ENCODE assay signal across 8 mouse cellular contexts in the genomic region with DNA sequence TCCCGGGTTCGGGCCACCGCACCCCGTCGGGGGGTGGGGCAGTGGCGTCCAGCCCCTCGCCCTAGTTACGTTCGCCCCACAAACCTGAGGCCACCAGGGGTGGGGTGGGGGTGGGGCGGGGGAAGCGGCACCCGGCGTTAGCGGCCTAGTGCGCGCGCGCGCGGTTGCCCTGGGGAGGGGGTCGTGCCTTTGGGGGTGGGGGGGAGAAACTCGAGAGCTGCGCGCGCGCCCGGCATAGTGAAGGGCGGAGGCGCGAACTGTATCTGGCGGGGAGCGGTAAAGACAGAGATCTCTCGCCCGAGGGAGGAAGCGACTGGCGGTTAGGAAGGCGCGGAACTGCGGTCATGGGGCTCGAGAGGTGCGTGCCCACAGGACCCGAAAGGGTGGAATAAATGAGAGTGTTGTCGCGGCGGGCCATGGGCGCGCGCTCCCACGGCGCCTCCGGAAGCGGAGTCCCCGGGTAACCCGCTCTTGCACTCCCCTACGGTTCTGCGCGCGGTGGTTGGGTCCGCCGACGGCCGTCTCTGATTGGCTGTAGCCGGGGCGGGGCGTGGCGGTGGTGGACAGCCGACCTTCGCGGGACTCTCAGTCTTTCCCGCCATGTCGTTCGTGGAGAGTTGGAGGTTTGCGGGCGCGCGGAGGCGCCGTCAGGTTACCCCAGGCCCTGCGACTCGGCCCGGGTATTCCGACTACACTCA. TPM values are rescaled to one million over a fixed set of nuclear protein-coding genes. Genes with fewer than 3 reads are reported as not detected.
DNase-seq lines count a peak whose midpoint lies in the region; ATAC-seq and TF ChIP-seq lines count a peak whose summit lies in the region.

A gene (plus strand): TSS at position 204 of the 698 bp plus-strand sequence.

- H3K27ac ChIP-seq in bone marrow, adult 2 months (ENCODE audit: control insufficient read depth, insufficient read depth, low read depth, low read length, poor library complexity) = peak within 1 kb of the TSS; percentile 100
- H3K27ac ChIP-seq in embryonic facial prominence, embryonic 15.5 days (replicated peaks) = peak within 1 kb of the TSS; percentile 99
- peak within 1 kb of the TSS; percentile 94 for H3K27ac ChIP-seq in limb, embryonic 14.5 days (replicated peaks; ENCODE audit: low read depth, low read length)
- H3K27ac ChIP-seq in midbrain, postnatal 0 days (ENCODE audit: low read depth, low read length) = peak within 1 kb of the TSS; percentile 95

- under 1% methylated on average over 78 of the region's 82 CpGs for WGBS in bone marrow, adult 2 months
- WGBS in embryonic facial prominence, embryonic 15.5 days = under 1% methylated on average over 80 of the region's 82 CpGs
- 1% methylated on average over 16 of the region's 82 CpGs for WGBS in limb, embryonic 14.5 days
- WGBS in midbrain, postnatal 0 days = under 1% methylated on average over 63 of the region's 82 CpGs

- peak; percentile 63; the same call in 1 of the 2 replicates for TF ChIP-seq POLR2A in bone marrow, adult 2 months (IDR thresholded peaks at IDR 0.05; ENCODE audit: borderline replicate concordance, control insufficient read depth, low read depth, low read length)
- 0 out of 2 replicates have a peak, but pooled peaks have one; percentile 48 for TF ChIP-seq POLR2A in limb, embryonic 14.5 days (IDR thresholded peaks at IDR 0.05; ENCODE audit: borderline replicate concordance, extremely low read depth, insufficient read depth, insufficient read length)

- peak within 1 kb of the TSS; percentile 93 for H3K9ac ChIP-seq in embryonic facial prominence, embryonic 15.5 days
- peak within 1 kb of the TSS; percentile 89 for H3K9ac ChIP-seq in limb, embryonic 14.5 days (ENCODE audit: low read depth, low read length, severe bottlenecking)
- H3K9ac ChIP-seq in midbrain, postnatal 0 days (replicated peaks; ENCODE audit: low read length, poor library complexity, severe bottlenecking) = peak within 1 kb of the TSS; percentile 72

- H3K36me3 ChIP-seq in embryonic facial prominence, embryonic 15.5 days = peaks cover 12% of the 10 kb centered on the region
- peaks cover 25% of the 10 kb centered on the region for H3K36me3 ChIP-seq in limb, embryonic 14.5 days (ENCODE audit: control insufficient read depth, insufficient read depth, low read length)
- 0 out of 2 replicates have a peak, but pooled peaks cover 2% of the 10 kb centered on the region for H3K36me3 ChIP-seq in midbrain, postnatal 0 days (ENCODE audit: insufficient read depth, low read length)

- ATAC-seq in embryonic facial prominence, embryonic 15.5 days (ENCODE audit: insufficient number of reproducible peaks, low FRiP score, low TSS enrichment, low read depth) = peak; percentile 91
- ATAC-seq in limb, embryonic 14.5 days (ENCODE audit: low FRiP score, low read depth) = peak; percentile 90
- peak; percentile 93 for ATAC-seq in midbrain, postnatal 0 days (ENCODE audit: low FRiP score)

- peak within 1 kb of the TSS; percentile 60 for H3K4me2 ChIP-seq in embryonic facial prominence, embryonic 15.5 days (replicated peaks)
- peak within 1 kb of the TSS; percentile 66 for H3K4me2 ChIP-seq in limb, embryonic 14.5 days (replicated peaks; ENCODE audit: low read depth, low read length, severe bottlenecking)
- peak within 1 kb of the TSS; percentile 81 for H3K4me2 ChIP-seq in midbrain, postnatal 0 days (ENCODE audit: low read depth, low read length, poor library complexity, severe bottlenecking)

- peaks cover 2% of the 10 kb centered on the region for H3K4me1 ChIP-seq in bone marrow, adult 2 months (ENCODE audit: control insufficient read depth, insufficient read depth, low read length)
- H3K4me1 ChIP-seq in embryonic facial prominence, embryonic 15.5 days = peaks cover 10% of the 10 kb centered on the region
- H3K4me1 ChIP-seq in limb, embryonic 14.5 days (ENCODE audit: control insufficient read depth, insufficient read depth, low read length) = peaks cover 11% of the 10 kb centered on the region
- H3K4me1 ChIP-seq in midbrain, postnatal 0 days (ENCODE audit: insufficient read depth, low read length) = peaks cover 7% of the 10 kb centered on the region; the same call in 1 of the 2 replicates

- H3K9me3 ChIP-seq in embryonic facial prominence, embryonic 15.5 days (replicated peaks) = no peaks in the 10 kb centered on the region
- no peaks in the 10 kb centered on the region for H3K9me3 ChIP-seq in limb, embryonic 14.5 days (ENCODE audit: control insufficient read depth, low read length)
- no peaks in the 10 kb centered on the region for H3K9me3 ChIP-seq in midbrain, postnatal 0 days (ENCODE audit: low read length)

- H3K27me3 ChIP-seq in embryonic facial prominence, embryonic 15.5 days = no peaks in the 10 kb centered on the region
- no peaks in the 10 kb centered on the region for H3K27me3 ChIP-seq in limb, embryonic 14.5 days (ENCODE audit: control insufficient read depth, insufficient read depth, low read length)
- no peaks in the 10 kb centered on the region for H3K27me3 ChIP-seq in midbrain, postnatal 0 days (ENCODE audit: insufficient read depth, low read length)

- DNase-seq in 416B (ENCODE audit: low read depth) = peak; percentile 94
- DNase-seq in heart, adult 8-10 months (ENCODE audit: low spot score) = peak; percentile 98
- peak; percentile 98 for DNase-seq in kidney, adult 9 months
- DNase-seq in limb, embryonic 14.5 days (ENCODE audit: low spot score) = peak; percentile 93
- DNase-seq in midbrain, postnatal 0 days (ENCODE audit: low spot score) = peak; percentile 96
- DNase-seq in spleen, postnatal 14 days (ENCODE audit: low spot score in 2 of 2) = peak; percentile 97 to 98

- H3K4me3 ChIP-seq in bone marrow, adult 2 months (replicated peaks; ENCODE audit: control insufficient read depth, low read depth, low read length) = peak within 1 kb of the TSS; percentile 94
- peak within 1 kb of the TSS; percentile 82 for H3K4me3 ChIP-seq in embryonic facial prominence, embryonic 15.5 days (replicated peaks)
- H3K4me3 ChIP-seq in limb, embryonic 14.5 days (replicated peaks; ENCODE audit: low read length) = peak within 1 kb of the TSS; percentile 73
- peak within 1 kb of the TSS; percentile 59 for H3K4me3 ChIP-seq in midbrain, postnatal 0 days (ENCODE audit: low read depth, low read length)

- TF ChIP-seq CTCF in bone marrow, adult 2 months (IDR thresholded peaks at IDR 0.05; ENCODE audit: control insufficient read depth, insufficient read depth, low read length) = no peak
- no peak for TF ChIP-seq CTCF in midbrain, postnatal 0 days (IDR thresholded peaks at IDR 0.05)

RNA-seq across cellular contexts. Expression of the gene that starts here (rescaled TPM):
- polyA plus RNA-seq in bone marrow, adult 2 months (2011; ENCODE audit: insufficient read depth, insufficient read length, low replicate concordance, missing spikeins) = 15.0 and 17.6 TPM in 2 replicates
- 45.4 and 45.6 TPM in 2 replicates for polyA plus RNA-seq in embryonic facial prominence, embryonic 15.5 days (2015; fragmentation: Nextera tagmentation; extraction: Ambion mirVana)
- total RNA-seq in heart, adult 8-10 months (2022) = 10 to 100 TPM in 3 of 4 experiments, 1 to 10 TPM in 1; 7.9 to 15.8 (median 11.3) TPM
- polyA plus RNA-seq in limb, embryonic 14.5 days (2012; rRNA removed) = 38.8 and 41.9 TPM in 2 replicates
- polyA plus RNA-seq in limb, embryonic 14.5 days (2014; fragmentation: Nextera tagmentation; extraction: Ambion mirVana) = 41.3 and 44.4 TPM in 2 replicates
- 20.3 and 23.7 TPM in 2 replicates for total RNA-seq in midbrain, postnatal 0 days (2014; rRNA removed)
- polyA plus RNA-seq in midbrain, postnatal 0 days (2015; fragmentation: Nextera tagmentation; extraction: Ambion mirVana) = 15.6 and 16.0 TPM in 2 replicates

Comparison
In these comparisons a context has a peak if more than half of its experiments do, and no peak if none do; other contexts are left out.
1. Peak in every context shown above with its lines: DNase-seq, ATAC-seq, H3K4me3 ChIP-seq and H3K27ac ChIP-seq.